Mouse (Mus musculus): ENCODE data around the gene Ccdc69. TPM values are rescaled to one million over a fixed set of nuclear protein-coding genes. Genes with fewer than 3 reads are reported as not detected.

Ccdc69 gene
- polyA plus RNA-seq, 1 experiment from 2014 or later = 0.32 TPM

DNA sequence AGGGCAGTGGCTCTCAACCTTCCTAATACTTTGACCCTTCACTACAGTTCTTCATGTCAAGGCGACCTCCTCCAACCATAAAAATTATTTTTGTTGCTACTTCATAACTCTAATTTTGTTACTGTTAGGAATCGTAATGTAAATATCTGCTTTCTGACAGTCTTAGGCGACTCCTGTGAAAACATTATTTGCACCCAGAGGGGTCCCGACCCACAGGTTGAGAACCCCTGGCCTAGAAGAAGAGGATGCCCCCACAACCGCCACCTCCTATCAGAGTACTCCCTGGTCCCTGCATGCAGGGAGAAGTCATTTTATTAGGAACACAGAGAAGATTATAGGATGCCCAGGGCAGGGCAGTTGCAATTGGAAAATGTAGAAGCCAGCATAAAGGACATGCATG, 6.6 kb downstream of the Ccdc69 start:
- Histone ChIP-seq H3K27me3 (ENCODE audit: control insufficient read depth, insufficient read depth, low read length) (no peaks in the 10 kb centered on the region), H3K27ac (ENCODE audit: low read depth, low read length) (no peak overlapping the region), H3K4me3 (ENCODE audit: low read depth, low read length) (no peak overlapping the region), H3K9me3 (ENCODE audit: control insufficient read depth, low read length) (no peaks in the 10 kb centered on the region), H3K36me3 (ENCODE audit: control insufficient read depth, insufficient read depth, low read length) (no peaks in the 10 kb centered on the region), H3K9ac (ENCODE audit: low read length) (no peak overlapping the region), H3K4me2 (ENCODE audit: low read depth) (no peak overlapping the region), H3K4me1 (ENCODE audit: control insufficient read depth, insufficient read depth, low read length) (no peaks in the 10 kb centered on the region)
- WGBS = 88% methylated on average over 5 of the region's 5 CpGs
- DNase-seq (ENCODE audit: low spot score) = no peak
- no peak for ATAC-seq (ENCODE audit: insufficient read depth, low FRiP score, low TSS enrichment)

DNA sequence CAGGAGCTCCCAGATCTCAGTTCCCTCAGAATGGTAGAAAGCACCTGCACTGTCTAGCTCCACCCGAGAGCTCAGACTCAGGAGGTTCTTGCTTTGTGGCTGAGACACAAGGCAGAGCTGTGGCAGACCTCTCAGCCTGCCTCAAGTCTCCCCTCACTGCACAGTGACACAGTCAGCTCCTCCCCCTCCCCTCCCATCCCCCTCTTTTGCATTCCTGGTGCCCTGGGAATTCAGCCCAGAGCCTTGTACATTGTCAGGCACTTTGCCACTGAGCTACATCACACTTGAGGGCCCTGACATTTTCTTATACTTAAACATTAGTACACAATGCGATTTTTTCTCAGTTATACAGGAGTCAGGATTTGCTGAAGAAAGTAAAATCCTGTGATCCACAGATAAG, 8.9 kb downstream of the Ccdc69 start:
- no peaks in the 10 kb centered on the region for H3K27me3 ChIP-seq (ENCODE audit: control insufficient read depth, insufficient read depth, low read length)
- DNase-seq (ENCODE audit: low spot score) (no peak), ATAC-seq (ENCODE audit: insufficient read depth, low FRiP score, low TSS enrichment) (no peak)
- H3K27ac ChIP-seq (ENCODE audit: low read depth, low read length) = no peak overlapping the region
- H3K4me2 ChIP-seq (ENCODE audit: low read depth) = no peak overlapping the region
- H3K36me3 ChIP-seq (ENCODE audit: control insufficient read depth, insufficient read depth, low read length) = no peaks in the 10 kb centered on the region
- no peaks in the 10 kb centered on the region for H3K9me3 ChIP-seq (ENCODE audit: control insufficient read depth, low read length)
- no peaks in the 10 kb centered on the region for H3K4me1 ChIP-seq (ENCODE audit: control insufficient read depth, insufficient read depth, low read length)
- no peak overlapping the region for H3K4me3 ChIP-seq (ENCODE audit: low read depth, low read length)
- H3K9ac ChIP-seq (ENCODE audit: low read length) = no peak overlapping the region
- WGBS = 53% methylated on average over 2 of the region's 2 CpGs

DNA sequence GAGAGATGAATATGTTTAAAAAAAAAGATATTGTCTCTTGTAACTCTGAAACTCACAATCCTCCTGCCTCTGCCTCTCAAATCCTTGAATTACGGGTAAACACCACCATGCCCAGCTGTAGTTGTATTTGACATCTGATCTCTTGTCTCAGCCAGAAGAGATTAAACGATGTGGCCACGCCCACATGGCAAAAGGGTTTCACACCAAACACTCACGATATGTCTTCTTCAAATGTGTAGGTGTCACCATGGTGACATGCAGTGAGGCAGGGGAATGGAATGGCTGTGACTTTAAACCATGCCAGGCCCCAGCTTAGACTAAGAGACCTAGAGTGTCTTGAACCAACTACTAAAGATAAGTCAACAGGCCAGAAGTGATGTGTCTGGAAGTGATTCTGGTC, 11.0 kb downstream of the Ccdc69 start:
- 56% methylated on average over 4 of the region's 4 CpGs for WGBS
- no peaks in the 10 kb centered on the region for H3K36me3 ChIP-seq (ENCODE audit: control insufficient read depth, insufficient read depth, low read length)
- H3K9me3 ChIP-seq (ENCODE audit: control insufficient read depth, low read length) = no peaks in the 10 kb centered on the region
- H3K27ac ChIP-seq (ENCODE audit: low read depth, low read length) = no peak overlapping the region
- no peaks in the 10 kb centered on the region for H3K27me3 ChIP-seq (ENCODE audit: control insufficient read depth, insufficient read depth, low read length)
- no peak overlapping the region for H3K9ac ChIP-seq (ENCODE audit: low read length)
- ATAC-seq (ENCODE audit: insufficient read depth, low FRiP score, low TSS enrichment) (no peak), DNase-seq (ENCODE audit: low spot score) (no peak)
- no peak overlapping the region for H3K4me2 ChIP-seq (ENCODE audit: low read depth)
- H3K4me1 ChIP-seq (ENCODE audit: control insufficient read depth, insufficient read depth, low read length) = no peaks in the 10 kb centered on the region
- no peak overlapping the region for H3K4me3 ChIP-seq (ENCODE audit: low read depth, low read length)

DNA sequence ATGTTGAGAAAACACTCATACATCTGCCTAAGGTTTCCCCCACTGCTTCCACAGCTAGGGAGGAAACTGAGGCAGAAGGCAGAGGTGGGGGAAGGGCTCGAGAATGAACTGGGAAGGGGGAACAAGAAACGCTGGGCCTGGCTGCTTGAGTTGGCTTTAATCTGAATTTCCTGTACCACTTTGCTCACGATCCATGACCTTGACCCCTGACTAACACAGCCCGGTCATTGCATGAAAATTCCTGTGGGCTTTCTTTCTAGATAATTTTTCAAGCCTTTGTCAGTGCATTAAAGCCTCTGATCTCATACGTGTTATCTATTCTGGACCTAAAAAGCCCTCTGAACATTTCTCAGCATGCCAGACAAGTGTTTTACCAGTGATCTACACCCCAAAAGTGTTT, 15.1 kb downstream of the Ccdc69 start:
- Histone ChIP-seq H3K4me3 (ENCODE audit: low read depth, low read length) (no peak overlapping the region), H3K36me3 (ENCODE audit: control insufficient read depth, insufficient read depth, low read length) (no peaks in the 10 kb centered on the region), H3K27ac (ENCODE audit: low read depth, low read length) (no peak overlapping the region), H3K4me2 (ENCODE audit: low read depth) (no peak overlapping the region), H3K9ac (ENCODE audit: low read length) (no peak overlapping the region), H3K9me3 (ENCODE audit: control insufficient read depth, low read length) (no peaks in the 10 kb centered on the region), H3K27me3 (ENCODE audit: control insufficient read depth, insufficient read depth, low read length) (no peaks in the 10 kb centered on the region), H3K4me1 (ENCODE audit: control insufficient read depth, insufficient read depth, low read length) (no peaks in the 10 kb centered on the region)
- 53% methylated on average over 5 of the region's 5 CpGs for WGBS
- no peak for DNase-seq (ENCODE audit: low spot score)
- ATAC-seq (ENCODE audit: insufficient read depth, low FRiP score, low TSS enrichment) = no peak

DNA sequence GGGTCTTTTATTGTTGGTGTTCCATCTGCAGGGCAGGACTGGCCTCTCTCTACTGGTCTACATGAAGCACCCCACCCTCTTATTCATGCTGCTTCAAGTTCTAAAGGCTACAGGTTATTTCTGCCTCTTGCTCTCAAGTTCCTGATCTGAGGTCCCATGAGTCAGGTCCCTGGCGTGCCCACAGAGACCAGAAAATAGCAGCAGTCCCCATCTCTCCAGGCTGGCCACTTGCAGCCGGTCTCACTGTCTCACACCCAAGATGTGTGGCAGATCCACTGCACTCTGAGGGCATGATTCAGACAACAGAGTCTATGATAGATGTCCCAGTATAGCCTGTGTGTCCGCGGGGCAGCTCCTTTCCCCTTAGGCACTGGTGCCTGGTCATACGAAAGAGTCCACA, 17.1 kb downstream of the Ccdc69 start:
- Histone ChIP-seq H3K9me3 (ENCODE audit: control insufficient read depth, low read length) (no peaks in the 10 kb centered on the region), H3K36me3 (ENCODE audit: control insufficient read depth, insufficient read depth, low read length) (no peaks in the 10 kb centered on the region), H3K27me3 (ENCODE audit: control insufficient read depth, insufficient read depth, low read length) (no peaks in the 10 kb centered on the region), H3K4me1 (ENCODE audit: control insufficient read depth, insufficient read depth, low read length) (no peaks in the 10 kb centered on the region), H3K4me2 (ENCODE audit: low read depth) (no peak overlapping the region), H3K27ac (ENCODE audit: low read depth, low read length) (no peak overlapping the region), H3K9ac (ENCODE audit: low read length) (no peak overlapping the region), H3K4me3 (ENCODE audit: low read depth, low read length) (no peak overlapping the region)
- ATAC-seq (ENCODE audit: insufficient read depth, low FRiP score, low TSS enrichment) (no peak), DNase-seq (ENCODE audit: low spot score) (no peak)
- 93% methylated on average over 5 of the region's 5 CpGs for WGBS

DNA sequence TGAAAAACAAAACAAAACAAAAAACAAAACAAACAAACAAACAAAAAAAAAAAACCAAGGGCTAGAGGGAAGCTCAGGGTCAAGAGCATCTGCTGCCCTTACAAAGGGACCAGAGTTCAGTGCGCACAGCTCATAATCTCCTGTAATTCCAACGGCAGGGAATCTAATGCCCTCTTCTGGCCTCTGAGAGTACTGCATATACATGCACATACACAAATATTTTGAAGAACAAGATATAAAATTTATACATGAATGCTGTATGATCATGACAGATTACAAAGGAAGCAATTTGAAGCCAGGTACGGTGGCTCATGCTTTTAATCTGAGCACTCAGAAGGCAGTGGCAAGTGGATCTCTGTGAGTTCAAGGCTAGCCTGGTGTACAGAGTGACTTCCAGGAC, 20.4 kb downstream of the Ccdc69 start:
- no peaks in the 10 kb centered on the region for H3K9me3 ChIP-seq (ENCODE audit: control insufficient read depth, low read length)
- no peak for DNase-seq (ENCODE audit: low spot score)
- no peak overlapping the region for H3K9ac ChIP-seq (ENCODE audit: low read length)
- H3K4me3 ChIP-seq (ENCODE audit: low read depth, low read length) = no peak overlapping the region
- H3K27me3 ChIP-seq (ENCODE audit: control insufficient read depth, insufficient read depth, low read length) = no peaks in the 10 kb centered on the region
- 83% methylated on average over 3 of the region's 3 CpGs for WGBS
- no peak overlapping the region for H3K4me2 ChIP-seq (ENCODE audit: low read depth)
- no peak for ATAC-seq (ENCODE audit: insufficient read depth, low FRiP score, low TSS enrichment)
- H3K27ac ChIP-seq (ENCODE audit: low read depth, low read length) = no peak overlapping the region
- H3K36me3 ChIP-seq (ENCODE audit: control insufficient read depth, insufficient read depth, low read length) = no peaks in the 10 kb centered on the region
- H3K4me1 ChIP-seq (ENCODE audit: control insufficient read depth, insufficient read depth, low read length) = no peaks in the 10 kb centered on the region

DNA sequence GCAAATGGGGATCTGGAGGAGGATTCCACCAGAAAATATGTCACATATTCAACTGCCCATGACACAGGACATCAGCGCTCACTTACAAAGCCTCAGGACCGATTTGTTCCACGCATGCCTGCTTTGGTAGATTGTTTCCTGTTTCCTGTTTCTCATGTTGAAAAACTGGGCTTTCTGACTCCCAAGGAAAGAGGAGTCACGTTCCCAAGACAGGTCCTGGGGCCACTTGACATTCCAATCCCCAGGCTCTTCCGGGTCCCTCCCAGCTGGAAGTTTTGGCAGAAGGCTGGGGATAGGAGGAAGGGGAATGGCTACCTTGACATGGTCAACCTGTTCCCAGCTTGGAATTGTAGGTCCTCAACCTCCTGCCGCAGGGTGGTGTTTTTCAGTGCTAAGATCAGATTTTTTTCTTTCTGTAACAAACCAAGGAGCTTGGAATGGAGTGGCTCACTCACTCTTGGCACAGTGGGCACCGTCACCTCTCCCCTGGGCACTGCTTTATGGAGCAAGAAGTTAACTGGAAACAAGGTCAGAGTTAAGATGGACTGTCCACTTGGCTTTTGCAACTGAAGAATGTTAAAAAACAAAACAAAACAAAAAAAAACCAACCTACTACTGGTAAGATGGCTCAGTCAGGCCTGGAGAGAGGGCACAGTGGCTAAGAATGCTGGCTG, 27.0 kb downstream of the Ccdc69 start:
- Histone ChIP-seq H3K9ac (ENCODE audit: low read length) (no peak overlapping the region), H3K4me3 (ENCODE audit: low read depth, low read length) (no peak overlapping the region), H3K27me3 (ENCODE audit: control insufficient read depth, insufficient read depth, low read length) (no peaks in the 10 kb centered on the region), H3K9me3 (ENCODE audit: control insufficient read depth, low read length) (no peaks in the 10 kb centered on the region), H3K4me1 (ENCODE audit: control insufficient read depth, insufficient read depth, low read length) (no peaks in the 10 kb centered on the region), H3K4me2 (ENCODE audit: low read depth) (no peak overlapping the region), H3K27ac (ENCODE audit: low read depth, low read length) (no peak overlapping the region), H3K36me3 (ENCODE audit: control insufficient read depth, insufficient read depth, low read length) (no peaks in the 10 kb centered on the region)
- WGBS = 82% methylated on average over 7 of the region's 7 CpGs
- no peak for ATAC-seq (ENCODE audit: insufficient read depth, low FRiP score, low TSS enrichment)
- no peak for DNase-seq (ENCODE audit: low spot score)

DNA sequence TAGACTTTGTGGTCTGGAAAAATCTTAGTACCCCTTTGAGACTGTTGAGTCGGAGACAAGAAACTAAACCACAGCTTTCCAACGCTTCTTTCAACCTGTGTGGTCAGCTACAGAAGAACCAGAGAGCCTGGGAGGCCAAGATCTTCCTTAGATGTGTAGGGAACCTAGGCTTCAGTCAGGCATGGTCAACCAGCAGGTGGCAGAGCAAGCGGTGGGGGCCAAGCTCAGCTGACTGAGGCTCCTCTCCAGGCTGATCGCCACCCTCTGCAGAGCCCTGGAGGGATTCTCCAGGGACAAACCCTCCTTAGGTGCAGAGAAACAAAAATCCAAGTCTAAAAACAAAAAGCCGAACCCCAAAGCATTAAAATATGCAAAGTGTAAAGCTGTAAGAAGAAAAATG, 31.3 kb downstream of the Ccdc69 start:
- Histone ChIP-seq H3K4me1 (ENCODE audit: control insufficient read depth, insufficient read depth, low read length) (no peaks in the 10 kb centered on the region), H3K27ac (ENCODE audit: low read depth, low read length) (no peak overlapping the region), H3K4me2 (ENCODE audit: low read depth) (no peak overlapping the region), H3K36me3 (ENCODE audit: control insufficient read depth, insufficient read depth, low read length) (no peaks in the 10 kb centered on the region), H3K9ac (ENCODE audit: low read length) (no peak overlapping the region), H3K4me3 (ENCODE audit: low read depth, low read length) (no peak overlapping the region), H3K27me3 (ENCODE audit: control insufficient read depth, insufficient read depth, low read length) (no peaks in the 10 kb centered on the region), H3K9me3 (ENCODE audit: control insufficient read depth, low read length) (no peaks in the 10 kb centered on the region)
- ATAC-seq (ENCODE audit: insufficient read depth, low FRiP score, low TSS enrichment) (no peak), DNase-seq (ENCODE audit: low spot score) (no peak)
- 56% methylated on average over 5 of the region's 5 CpGs for WGBS

DNA sequence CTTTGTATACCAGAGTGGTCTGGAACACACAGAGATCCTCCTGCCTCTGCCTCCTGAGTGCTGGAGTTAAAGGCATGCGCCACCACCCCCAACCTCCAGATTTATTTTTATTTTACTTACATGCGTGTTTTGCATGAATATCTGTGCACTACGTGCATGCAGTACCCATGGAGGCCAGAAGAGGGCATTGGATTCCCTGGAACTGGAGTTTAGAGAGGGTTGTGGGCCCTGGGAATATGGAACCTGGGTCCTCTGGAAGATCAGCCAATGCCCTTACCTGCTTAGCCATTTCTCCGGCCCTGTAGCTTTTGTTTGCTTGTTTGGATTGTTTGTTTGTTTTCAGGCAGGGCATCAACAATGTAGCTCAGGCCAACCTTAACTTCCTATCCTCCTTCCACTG, 36.6 kb downstream of the Ccdc69 start:
- no peak overlapping the region for H3K4me3 ChIP-seq (ENCODE audit: low read depth, low read length)
- H3K36me3 ChIP-seq (ENCODE audit: control insufficient read depth, insufficient read depth, low read length) = no peaks in the 10 kb centered on the region
- no peak overlapping the region for H3K27ac ChIP-seq (ENCODE audit: low read depth, low read length)
- DNase-seq (ENCODE audit: low spot score) (no peak), ATAC-seq (ENCODE audit: insufficient read depth, low FRiP score, low TSS enrichment) (no peak)
- no peak overlapping the region for H3K4me2 ChIP-seq (ENCODE audit: low read depth)
- 79% methylated on average over 4 of the region's 4 CpGs for WGBS
- no peak overlapping the region for H3K9ac ChIP-seq (ENCODE audit: low read length)
- H3K27me3 ChIP-seq (ENCODE audit: control insufficient read depth, insufficient read depth, low read length) = no peaks in the 10 kb centered on the region
- no peaks in the 10 kb centered on the region for H3K4me1 ChIP-seq (ENCODE audit: control insufficient read depth, insufficient read depth, low read length)
- H3K9me3 ChIP-seq (ENCODE audit: control insufficient read depth, low read length) = no peaks in the 10 kb centered on the region
